Mouse (Mus musculus) urinary bladder, adult 18-20 months (tissue): ENCODE measurements at regions not wholly inside any gene's neighbourhood (a gene's known extent, or its start where the extent isn't known, plus 50 kb on each side); places are given as distances from the start of the nearest gene placed in this dataset.
"Not testable (repeated sequence)": the region's sequence is repeated elsewhere in the genome, so short reads cannot be mapped to it uniquely, and the experiment has no call there.

Experiments used
- DNase-seq, 2 experiments: peaks; one replicate each; pipeline ENCODE4 v3.0.0; 2022; ENCODE audit warnings: low spot score in 2 of 2, mixed read lengths in 2 of 2

- DNase-seq = not testable (repeated sequence)
These were observed 134.3 kb downstream of the Tomm20 start for GRCm38 (mm10) chr8:126811358-126811757.

DNA sequence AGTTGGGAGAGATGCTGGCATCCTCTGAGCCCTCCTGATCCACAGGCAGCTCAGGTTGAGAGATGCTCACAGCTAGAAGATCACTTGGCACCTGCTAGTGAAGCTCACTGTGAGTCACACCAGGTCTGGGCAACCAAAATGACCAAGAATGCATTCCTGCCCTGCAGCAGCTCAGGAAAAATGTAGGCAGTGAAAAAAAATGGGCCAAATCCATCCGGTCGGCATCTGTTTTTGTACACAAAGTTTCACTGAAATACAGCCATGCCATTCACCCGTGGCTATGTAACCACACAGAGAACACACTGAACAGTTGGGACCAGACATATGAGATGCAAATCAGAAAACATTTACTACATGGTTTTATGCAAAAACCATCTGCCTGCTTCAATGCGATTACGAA is 135.1 kb downstream of the Tomm20 start:
- DNase-seq = no peak

DNA sequence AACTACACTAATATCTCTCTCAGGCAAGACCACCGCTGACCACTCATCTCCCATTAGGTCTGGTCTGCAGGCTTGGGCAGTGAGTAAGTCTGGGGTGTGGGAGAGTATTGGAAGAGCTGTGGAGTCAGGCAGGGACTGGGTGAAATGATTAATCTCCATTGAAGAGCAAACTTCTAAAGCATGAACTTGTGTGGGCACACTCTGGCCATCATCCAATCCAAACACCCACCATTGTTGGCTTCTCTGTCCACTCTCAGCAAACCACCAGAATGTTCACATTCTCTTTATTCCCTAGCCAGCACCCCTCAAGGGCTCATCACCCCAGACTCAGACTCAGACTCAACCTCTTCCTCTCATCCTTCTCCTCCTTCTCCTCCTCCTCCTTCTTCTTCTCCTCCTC is 136.3 kb downstream of the Tomm20 start:
- DNase-seq = no peak

GRCm38 (mm10) chr8:126808496-126808895 is 137.1 kb downstream of the Tomm20 start:
- no peak for DNase-seq

DNA sequence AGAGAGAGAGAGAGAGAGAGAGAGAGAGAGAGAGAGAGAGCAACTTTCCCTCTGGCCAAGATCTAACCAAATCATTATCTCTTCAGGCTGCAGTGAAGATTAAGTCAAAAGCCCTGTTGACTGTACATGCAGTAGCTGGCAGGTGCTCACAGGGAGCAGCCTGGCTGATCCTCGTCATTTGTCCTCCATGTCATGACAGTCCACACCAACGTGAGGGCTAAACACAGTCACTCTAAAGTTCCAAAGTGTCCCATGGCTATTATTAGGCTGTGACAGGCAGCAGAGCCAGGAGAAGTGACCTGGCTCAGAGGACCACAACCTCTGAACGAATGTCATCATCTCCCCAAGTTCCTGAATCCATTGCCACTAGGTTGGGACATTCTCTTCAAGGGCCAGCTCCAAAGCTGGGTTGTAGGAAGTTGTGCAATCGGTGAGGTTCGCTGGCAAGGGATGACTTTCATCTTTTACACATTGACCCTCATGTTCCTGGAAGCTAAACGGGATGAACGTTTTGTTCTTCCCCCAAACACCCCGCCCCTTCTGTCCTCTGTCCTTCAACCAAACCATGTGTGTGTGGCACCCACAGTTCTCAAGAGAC is 138.4 kb downstream of the Tomm20 start:
- peak in 1 of 2 experiments; percentile 47 for DNase-seq

GRCm38 (mm10) chr8:126806591-126806990 is 139.1 kb downstream of the Tomm20 start:
- no peak for DNase-seq

DNA sequence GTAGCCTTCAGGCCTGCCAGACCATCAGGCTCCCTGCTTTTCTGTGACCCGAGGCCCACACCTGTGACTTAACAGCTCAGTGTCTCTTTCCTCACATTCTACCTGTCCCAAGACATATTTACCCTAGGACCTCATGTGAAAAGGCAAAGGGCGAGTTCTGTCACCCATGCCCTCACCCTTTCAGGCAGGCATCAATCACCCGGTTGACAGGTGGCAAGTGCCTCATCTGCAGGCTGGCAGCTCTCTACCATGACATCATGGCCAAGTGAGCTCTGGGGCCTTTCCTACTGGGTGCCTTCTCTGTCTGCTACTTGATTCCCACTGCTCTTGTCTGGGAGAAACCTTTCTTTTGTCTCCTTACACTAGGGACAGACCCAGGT is 139.5 kb downstream of the Tomm20 start:
- no peak for DNase-seq

GRCm38 (mm10) chr8:126805365-126806180 is 140.1 kb downstream of the Tomm20 start:
- peak in 1 of 2 experiments; percentile 22 for DNase-seq

- no peak for DNase-seq
These were observed 141.5 kb downstream of the Tomm20 start for GRCm38 (mm10) chr8:126804115-126804514.

- DNase-seq = no peak
These were observed 143.0 kb downstream of the Tomm20 start for GRCm38 (mm10) chr8:126802641-126803040.

DNA sequence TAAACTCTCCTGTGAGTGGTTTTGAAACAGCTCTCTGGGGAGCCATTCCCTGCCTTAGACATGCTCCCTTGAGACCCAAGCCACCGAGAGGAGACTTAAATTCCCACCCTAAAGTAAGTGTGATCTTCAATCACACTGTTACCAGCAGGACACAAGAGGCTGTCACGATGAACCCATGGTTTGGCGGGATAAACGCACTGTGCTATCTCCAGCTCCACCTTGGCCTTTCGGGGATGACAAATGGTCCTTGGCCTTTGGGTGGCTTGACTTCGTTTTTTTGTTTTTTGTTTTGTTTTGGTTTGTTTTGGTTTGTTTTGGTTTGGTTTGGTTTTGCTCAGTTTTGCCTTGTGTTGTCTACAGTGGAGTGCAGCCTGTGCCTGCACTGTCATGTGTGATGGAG is 144.7 kb downstream of the Tomm20 start:
- DNase-seq = no peak

DNA sequence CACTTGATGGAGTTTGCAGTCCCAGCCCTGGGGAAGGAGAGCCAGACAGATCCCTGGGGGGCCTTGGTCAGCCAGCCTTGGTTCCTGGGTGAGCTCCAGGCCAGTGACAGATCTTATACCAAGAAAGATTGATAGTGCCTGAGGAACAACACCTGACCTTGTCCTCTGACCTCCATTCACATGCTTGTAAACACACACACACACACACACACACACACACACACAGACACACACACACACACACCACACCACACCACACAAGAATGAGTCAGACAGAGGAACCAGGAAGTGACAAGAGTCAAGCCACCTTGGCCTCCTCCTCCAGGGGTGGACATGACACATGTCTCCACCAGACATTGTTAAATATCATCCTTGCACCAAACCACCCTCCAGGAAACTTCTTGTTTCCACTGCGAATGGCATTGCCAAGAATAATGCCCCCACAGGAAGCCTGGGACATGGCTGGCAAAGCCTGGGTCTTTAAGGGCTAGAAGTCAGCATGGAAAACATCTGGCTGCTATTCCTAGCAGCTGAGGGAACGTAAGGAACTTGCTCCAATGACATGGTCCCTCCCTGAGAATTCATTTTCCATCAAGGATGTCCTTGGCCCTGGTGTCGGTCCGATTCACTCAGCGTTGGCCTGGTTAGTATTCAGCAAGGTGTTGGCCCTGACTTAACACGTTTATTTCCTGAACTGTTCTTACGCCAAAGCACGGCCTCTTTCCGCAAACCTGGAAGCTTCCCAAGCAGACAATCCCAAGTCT is 147.9 kb downstream of the Tomm20 start:
- DNase-seq = no peak

GRCm38 (mm10) chr8:126793657-126794056 is 152.0 kb downstream of the Tomm20 start:
- DNase-seq = no peak

- DNase-seq = no peak
These were observed 154.6 kb downstream of the Tomm20 start for GRCm38 (mm10) chr8:126791069-126791468.

- DNase-seq = no peak
These were observed 155.4 kb downstream of the Tomm20 start for GRCm38 (mm10) chr8:126790214-126790613.

GRCm38 (mm10) chr8:126789076-126789475 is 156.6 kb downstream of the Tomm20 start:
- DNase-seq = no peak

DNA sequence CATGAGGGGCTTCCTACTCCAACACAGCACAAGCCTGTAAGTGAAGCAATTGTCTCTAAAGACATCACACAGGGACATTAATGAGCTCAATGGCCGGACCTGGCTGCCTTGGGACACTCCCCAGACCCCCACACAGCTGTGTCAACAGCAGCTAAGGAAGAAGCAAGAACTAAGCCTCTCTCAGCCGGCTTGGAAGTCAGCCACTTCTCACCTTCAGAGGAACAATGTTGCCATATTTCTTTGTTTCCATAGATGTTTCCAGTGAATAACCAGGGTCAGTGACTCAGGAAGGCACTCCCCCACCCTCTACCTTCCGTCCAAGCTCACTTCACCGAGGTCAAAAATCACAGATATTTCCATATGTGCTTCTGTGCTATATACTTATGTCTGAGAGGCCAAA is 157.0 kb downstream of the Tomm20 start:
- no peak for DNase-seq

GRCm38 (mm10) chr8:126787398-126787797 is 158.2 kb downstream of the Tomm20 start:
- no peak for DNase-seq

GRCm38 (mm10) chr8:126785211-126785610 is 160.4 kb downstream of the Tomm20 start:
- no peak for DNase-seq

GRCm38 (mm10) chr8:126784604-126785003 is 161.0 kb downstream of the Tomm20 start:
- DNase-seq = no peak

GRCm38 (mm10) chr8:126783703-126784440 is 161.8 kb downstream of the Tomm20 start:
- no peak for DNase-seq

GRCm38 (mm10) chr8:126778673-126779072 is 167.0 kb downstream of the Tomm20 start:
- DNase-seq = no peak
